Mouse (Mus musculus): ENCODE measurements at regions not wholly inside any gene's neighbourhood (a gene's known extent, or its start where the extent isn't known, plus 50 kb on each side); places are given as distances from the start of the nearest gene placed in this dataset.

DNA sequence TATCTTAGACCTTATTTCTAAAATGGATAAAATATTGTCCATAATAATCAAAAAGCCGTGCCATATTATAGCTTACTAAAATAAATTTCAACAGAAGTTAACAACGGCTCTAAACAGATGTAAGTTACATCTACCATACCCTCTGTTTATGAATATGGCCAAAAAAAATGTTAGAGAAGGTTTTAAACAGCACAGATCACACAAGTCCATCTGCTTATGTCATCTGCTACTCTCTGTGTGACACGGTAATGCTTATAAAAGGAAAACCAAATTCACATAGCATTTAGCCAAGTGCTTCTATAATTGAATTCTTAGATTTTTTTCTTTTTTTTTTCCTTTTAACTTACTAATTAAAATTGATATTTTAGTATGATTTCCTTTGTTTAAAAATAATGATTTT, 123.0 kb upstream of the Gpc5 start:
- Histone ChIP-seq H3K36me3 (ENCODE audit: control insufficient read depth, insufficient read depth, low read length) (no peaks in the 10 kb centered on the region), H3K27ac (ENCODE audit: insufficient read depth, low read depth, low read length) (no peak overlapping the region), H3K27me3 (ENCODE audit: control insufficient read depth, insufficient read depth, low read length) (no peaks in the 10 kb centered on the region), H3K4me1 (ENCODE audit: control insufficient read depth, insufficient read depth, insufficient read length, low read length) (no peaks in the 10 kb centered on the region), H3K4me3 (ENCODE audit: low read depth, low read length) (no peak overlapping the region)
- WGBS, result 85% methylated on average over 3 of the region's 3 CpGs
- TF ChIP-seq CTCF (IDR thresholded peaks at IDR 0.05; ENCODE audit: extremely low read depth, insufficient read length, insufficient replicate concordance, low read depth, low read length) (no peak), POLR2A (IDR thresholded peaks at IDR 0.05; ENCODE audit: low read depth, low read length) (no peak)

- H3K36me3 ChIP-seq (ENCODE audit: control insufficient read depth, insufficient read depth, low read length), result no peaks in the 10 kb centered on the region
- 74% methylated on average over 3 of the region's 3 CpGs for whole genome bisulfite sequencing
These were observed 110.9 kb upstream of the Gpc5 start for GRCm38 (mm10) chr14:114981120-114981519.

DNA sequence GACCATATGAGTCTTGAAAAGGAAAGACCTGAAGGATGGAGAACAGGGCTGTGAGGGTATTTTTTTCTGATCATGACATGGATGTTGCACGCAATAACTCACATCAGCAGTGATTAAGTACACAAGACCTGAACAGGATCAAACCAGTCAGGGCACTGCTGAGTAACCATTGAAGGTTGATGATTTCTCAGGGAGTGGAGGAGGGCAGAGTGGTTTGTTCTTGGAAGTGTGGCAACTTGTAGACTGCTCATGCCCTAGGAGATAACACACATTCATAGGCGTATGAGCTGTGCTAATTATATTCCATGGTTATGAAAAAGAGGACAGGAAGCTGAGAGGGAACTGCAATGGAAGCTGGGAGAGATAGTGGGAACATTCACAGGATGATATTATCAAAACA, 88.8 kb upstream of the Gpc5 start:
- Histone ChIP-seq H3K36me3 (ENCODE audit: control insufficient read depth, insufficient read depth, low read length) (no peaks in the 10 kb centered on the region), H3K27me3 (ENCODE audit: control insufficient read depth, insufficient read depth, low read length) (no peaks in the 10 kb centered on the region), H3K4me3 (ENCODE audit: low read depth, low read length) (no peak overlapping the region), H3K4me1 (ENCODE audit: control insufficient read depth, insufficient read depth, insufficient read length, low read length) (no peaks in the 10 kb centered on the region), H3K27ac (ENCODE audit: insufficient read depth, low read depth, low read length) (no peak overlapping the region)
- WGBS, result 83% methylated on average over 2 of the region's 2 CpGs
- TF ChIP-seq POLR2A (IDR thresholded peaks at IDR 0.05; ENCODE audit: low read depth, low read length) (no peak), CTCF (IDR thresholded peaks at IDR 0.05; ENCODE audit: extremely low read depth, insufficient read length, insufficient replicate concordance, low read depth, low read length) (no peak)

More at GRCm38 (mm10) chr14:114981120-114981519, 110.9 kb upstream of the Gpc5 start:
- Histone ChIP-seq H3K4me3 (ENCODE audit: low read depth, low read length) (no peak overlapping the region), H3K4me1 (ENCODE audit: control insufficient read depth, insufficient read depth, insufficient read length, low read length) (no peaks in the 10 kb centered on the region), H3K27me3 (ENCODE audit: control insufficient read depth, insufficient read depth, low read length) (no peaks in the 10 kb centered on the region), H3K27ac (ENCODE audit: insufficient read depth, low read depth, low read length) (no peak overlapping the region)
- TF ChIP-seq CTCF (IDR thresholded peaks at IDR 0.05; ENCODE audit: extremely low read depth, insufficient read length, insufficient replicate concordance, low read depth, low read length) (no peak), POLR2A (IDR thresholded peaks at IDR 0.05; ENCODE audit: low read depth, low read length) (no peak)

- Histone ChIP-seq H3K36me3 (ENCODE audit: control insufficient read depth, insufficient read depth, low read length) (no peaks in the 10 kb centered on the region), H3K4me1 (ENCODE audit: control insufficient read depth, insufficient read depth, insufficient read length, low read length) (no peaks in the 10 kb centered on the region), H3K4me3 (ENCODE audit: low read depth, low read length) (no peak overlapping the region), H3K27me3 (ENCODE audit: control insufficient read depth, insufficient read depth, low read length) (no peaks in the 10 kb centered on the region), H3K27ac (ENCODE audit: insufficient read depth, low read depth, low read length) (no peak overlapping the region)
- TF ChIP-seq CTCF (IDR thresholded peaks at IDR 0.05; ENCODE audit: extremely low read depth, insufficient read length, insufficient replicate concordance, low read depth, low read length) (no peak), POLR2A (IDR thresholded peaks at IDR 0.05; ENCODE audit: low read depth, low read length) (no peak)
- WGBS, result 14% methylated on average over 6 of the region's 6 CpGs
These were observed 87.1 kb upstream of the Gpc5 start for GRCm38 (mm10) chr14:115004733-115005405.

DNA sequence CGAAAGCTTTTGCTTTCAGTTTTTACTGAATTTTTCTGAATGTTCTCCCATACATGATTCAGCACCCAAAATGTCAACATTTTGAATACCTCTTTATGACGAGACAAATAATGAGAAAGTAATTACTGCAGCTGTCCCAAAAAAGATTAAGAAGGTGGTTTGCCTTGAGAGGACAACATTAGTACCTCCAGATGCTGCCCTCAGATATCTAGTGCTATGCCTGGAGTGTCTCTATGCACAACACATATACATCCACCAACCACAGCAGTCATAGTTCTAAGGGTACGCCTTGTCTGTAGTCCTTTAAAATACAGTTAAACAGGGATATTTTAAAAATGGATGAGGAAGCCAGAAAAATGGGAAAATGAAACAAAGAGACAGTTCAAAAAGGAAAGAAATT, 81.1 kb upstream of the Gpc5 start:
- H3K27me3 ChIP-seq (ENCODE audit: control insufficient read depth, insufficient read depth, low read length), result no peaks in the 10 kb centered on the region
- TF ChIP-seq CTCF (IDR thresholded peaks at IDR 0.05; ENCODE audit: extremely low read depth, insufficient read length, insufficient replicate concordance, low read depth, low read length) (no peak), POLR2A (IDR thresholded peaks at IDR 0.05; ENCODE audit: low read depth, low read length) (no peak)
- 70% methylated on average over 3 of the region's 3 CpGs for WGBS
- H3K36me3 ChIP-seq (ENCODE audit: control insufficient read depth, insufficient read depth, low read length), result no peaks in the 10 kb centered on the region
- no peaks in the 10 kb centered on the region for H3K4me1 ChIP-seq (ENCODE audit: control insufficient read depth, insufficient read depth, insufficient read length, low read length)
- H3K27ac ChIP-seq (ENCODE audit: insufficient read depth, low read depth, low read length), result no peak overlapping the region
- no peak overlapping the region for H3K4me3 ChIP-seq (ENCODE audit: low read depth, low read length)

GRCm38 (mm10) chr14:115015299-115015698, 76.7 kb upstream of the Gpc5 start:
- H3K27ac ChIP-seq (ENCODE audit: insufficient read depth, low read depth, low read length), result no peak overlapping the region
- H3K4me1 ChIP-seq (ENCODE audit: control insufficient read depth, insufficient read depth, insufficient read length, low read length), result no peaks in the 10 kb centered on the region
- TF ChIP-seq POLR2A (IDR thresholded peaks at IDR 0.05; ENCODE audit: low read depth, low read length), result no peak
- TF ChIP-seq CTCF (IDR thresholded peaks at IDR 0.05; ENCODE audit: extremely low read depth, insufficient read length, insufficient replicate concordance, low read depth, low read length), result no peak
- H3K27me3 ChIP-seq (ENCODE audit: control insufficient read depth, insufficient read depth, low read length), result no peaks in the 10 kb centered on the region; the same call in 1 of the 2 replicates
- H3K36me3 ChIP-seq (ENCODE audit: control insufficient read depth, insufficient read depth, low read length), result no peaks in the 10 kb centered on the region
- 18% methylated on average over 5 of the region's 5 CpGs for WGBS
- H3K4me3 ChIP-seq (ENCODE audit: low read depth, low read length), result no peak overlapping the region

DNA sequence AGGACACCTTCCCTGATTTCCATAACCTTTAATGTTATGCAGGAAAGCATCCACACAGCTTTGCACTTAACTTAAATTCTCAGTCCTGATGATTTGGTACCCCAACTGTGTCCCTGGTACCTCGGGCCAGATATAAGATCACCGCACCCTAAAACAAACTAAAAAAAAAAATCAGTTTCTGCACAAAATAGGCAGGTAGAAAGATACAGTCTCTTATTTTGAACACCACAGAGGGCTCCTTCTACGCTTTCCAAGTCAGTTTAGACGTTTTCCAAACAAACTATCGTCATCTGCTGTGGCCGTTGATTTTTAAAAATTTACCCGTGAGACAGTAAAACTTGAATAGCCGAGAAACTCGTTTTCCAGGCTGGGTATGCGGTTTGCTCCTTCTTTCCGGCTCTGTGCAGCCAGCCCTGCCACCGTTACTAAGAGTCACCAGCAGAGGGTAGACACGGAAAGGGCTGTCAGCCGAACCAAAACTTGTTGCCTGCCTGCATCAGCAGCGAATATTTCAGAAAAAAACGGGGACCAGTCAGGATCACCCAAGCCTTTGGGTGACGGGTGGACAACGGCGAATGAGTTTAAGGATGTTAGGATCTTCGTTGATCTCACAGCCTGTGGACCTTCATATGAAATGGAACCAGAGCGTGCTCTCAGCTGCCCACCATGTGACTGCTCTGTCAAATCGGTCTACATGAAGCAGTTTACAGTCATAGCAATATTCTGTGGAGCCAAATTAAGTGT, 74.4 kb upstream of the Gpc5 start:
- 7% methylated on average over 22 of the region's 22 CpGs for WGBS
- no peak overlapping the region for H3K27ac ChIP-seq (ENCODE audit: insufficient read depth, low read depth, low read length)
- no peaks in the 10 kb centered on the region; the same call in 1 of the 2 replicates for H3K27me3 ChIP-seq (ENCODE audit: control insufficient read depth, insufficient read depth, low read length)
- no peaks in the 10 kb centered on the region for H3K36me3 ChIP-seq (ENCODE audit: control insufficient read depth, insufficient read depth, low read length)
- peak overlapping the region; percentile 37 for H3K4me3 ChIP-seq (ENCODE audit: low read depth, low read length)
- H3K4me1 ChIP-seq (ENCODE audit: control insufficient read depth, insufficient read depth, insufficient read length, low read length), result no peaks in the 10 kb centered on the region
- peak; percentile 73; the same call in 1 of the 2 replicates for TF ChIP-seq CTCF (IDR thresholded peaks at IDR 0.05; ENCODE audit: extremely low read depth, insufficient read length, insufficient replicate concordance, low read depth, low read length)
- TF ChIP-seq POLR2A (IDR thresholded peaks at IDR 0.05; ENCODE audit: low read depth, low read length), result no peak
